Mouse (Mus musculus) liver, embryonic 14.5 days (tissue): ENCODE results near the gene Trim10.

Source experiments
- CTCF ChIP-seq: IDR thresholded peaks from 2 replicates; pipeline ENCODE4 v1.5.1; 2016; ENCODE audit warnings: antibody characterized with exemption, low read depth, control low read depth
- EP300 ChIP-seq: IDR thresholded peaks from 2 replicates; pipeline ENCODE4 v1.6.1; 2016; ENCODE audit warnings: antibody characterized with exemption, low read depth

DNA sequence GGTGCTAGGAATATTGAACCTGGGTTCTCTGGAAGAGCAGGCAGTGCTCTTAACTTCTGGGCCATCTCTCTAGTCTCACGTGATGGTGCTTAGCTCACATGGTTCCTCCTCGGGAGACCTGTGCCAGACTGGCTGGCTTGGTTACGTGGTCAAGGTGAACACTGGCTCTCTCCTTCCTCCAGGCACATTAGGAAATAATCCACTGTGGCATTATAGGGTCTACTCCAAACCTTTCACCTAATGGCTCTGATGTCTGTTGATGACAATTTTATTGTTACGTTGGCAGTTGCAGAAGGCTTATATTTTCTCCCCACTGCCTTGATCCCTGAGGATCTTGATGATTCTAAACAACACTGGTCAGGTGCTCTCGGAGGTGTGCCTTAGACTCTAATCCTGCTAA, 20.5 kb upstream of the Trim10 start:
- TF ChIP-seq CTCF (no peak), EP300 (no peak)
